Mouse (Mus musculus): ENCODE data around the gene Gm17359.

The Gm17359 gene

GRCm38 (mm10) chr3:79402056-79402455 is 65.6 kb downstream of the Gm17359 start:
- ChIA-PET POLR2A (no interaction called here), CTCF (interaction anchor here in 2 of 4 experiments (0.6 to 0.7 kb wide), 3 partner anchors 28 to 407 kb away, joined by 3 to 9 read pairs (median 4); no protein-coding TSS in a partner anchor)

- CTCF ChIA-PET = interaction anchor here in 1 of 4 experiments (0.6 kb wide), 1 partner anchor 186 kb away, joined by 3 read pairs; no protein-coding TSS in a partner anchor
- POLR2A ChIA-PET = no interaction called here
Observed at GRCm38 (mm10) chr3:79408546-79408945, 72.1 kb downstream of the Gm17359 start.

GRCm38 (mm10) chr3:79409927-79410628 is 73.6 kb downstream of the Gm17359 start:
- CTCF ChIA-PET = interaction anchor here in 1 of 4 experiments (0.9 kb wide), 1 partner anchor 461 kb away, joined by 3 read pairs; no protein-coding TSS in a partner anchor
- POLR2A ChIA-PET = interaction anchor here in 1 of 4 experiments (1.2 kb wide), 1 partner anchor 14 kb away, joined by 3 read pairs; no protein-coding TSS in a partner anchor

GRCm38 (mm10) chr3:79410629-79410995 is 74.2 kb downstream of the Gm17359 start:
- POLR2A ChIA-PET = interaction anchor here in 1 of 4 experiments (1.2 to 1.5 kb wide), 2 partner anchors 14 to 23 kb away, joined by 3 to 5 read pairs; no protein-coding TSS in a partner anchor
- CTCF ChIA-PET = interaction anchor here in 2 of 4 experiments (0.6 kb wide), 2 partner anchors 158 to 394 kb away, joined by 3 to 4 read pairs; no protein-coding TSS in a partner anchor

- POLR2A ChIA-PET = interaction anchor here in 1 of 4 experiments (0.7 to 1.5 kb wide), 2 partner anchors 21 to 309 kb away, joined by 3 to 5 read pairs; no protein-coding TSS in a partner anchor
- CTCF ChIA-PET = no interaction called here
Observed at GRCm38 (mm10) chr3:79411666-79412065, 75.2 kb downstream of the Gm17359 start.

GRCm38 (mm10) chr3:79413492-79413891 is 77.0 kb downstream of the Gm17359 start:
- POLR2A ChIA-PET = no interaction called here
- CTCF ChIA-PET = interaction anchor here in 1 of 4 experiments (0.5 kb wide), 1 partner anchor 53 kb away, joined by 3 read pairs; no protein-coding TSS in a partner anchor

GRCm38 (mm10) chr3:79415081-79415480 is 78.6 kb downstream of the Gm17359 start:
- ChIA-PET CTCF (interaction anchor here in 1 of 4 experiments (1.4 kb wide), 1 partner anchor 20 kb away, joined by 4 read pairs; no protein-coding TSS in a partner anchor), POLR2A (no interaction called here)

- CTCF ChIA-PET = interaction anchor here in 2 of 4 experiments (0.7 to 1.4 kb wide), 2 partner anchors 13 to 19 kb away, joined by 4 read pairs; no protein-coding TSS in a partner anchor
- POLR2A ChIA-PET = interaction anchor here in 1 of 4 experiments (0.5 kb wide), 1 partner anchor 198 kb away, joined by 3 read pairs; no protein-coding TSS in a partner anchor
Observed at GRCm38 (mm10) chr3:79415929-79416328, 79.5 kb downstream of the Gm17359 start.

GRCm38 (mm10) chr3:79416944-79417680 is 80.7 kb downstream of the Gm17359 start:
- ChIA-PET POLR2A (interaction anchor here in 2 of 4 experiments (1.0 to 1.9 kb wide), 3 partner anchors 18 to 131 kb away, joined by 3 to 5 read pairs (median 4); partner anchors contain the start of gene Rapgef2 (in 1 of the 2)), CTCF (interaction anchor here in 2 of 4 experiments (0.6 to 1.1 kb wide), 3 partner anchors 14 to 434 kb away, joined by 3 to 7 read pairs (median 4); no protein-coding TSS in a partner anchor)

- ChIA-PET POLR2A (interaction anchor here in 3 of 4 experiments (1.1 to 2.1 kb wide), 4 partner anchors 10 to 168 kb away, joined by 3 to 8 read pairs (median 4); partner anchors contain the start of gene Rapgef2 (in 1 of the 3)), CTCF (no interaction called here)
Observed at GRCm38 (mm10) chr3:79418921-79419320, 82.5 kb downstream of the Gm17359 start.

GRCm38 (mm10) chr3:79425441-79425840 is 89.0 kb downstream of the Gm17359 start:
- CTCF ChIA-PET = interaction anchor here in 2 of 4 experiments (0.7 to 1.3 kb wide), 2 partner anchors 229 to 1601 kb away, joined by 3 read pairs; no protein-coding TSS in a partner anchor
- POLR2A ChIA-PET = interaction anchor here in 2 of 4 experiments (0.6 to 0.7 kb wide), 2 partner anchors 106 to 132 kb away, joined by 3 read pairs; no protein-coding TSS in a partner anchor

- ChIA-PET CTCF (interaction anchor here (0.5 to 3.0 kb wide), 9 partner anchors 10 to 278 kb away, joined by 3 to 12 read pairs (median 4); no protein-coding TSS in a partner anchor), POLR2A (interaction anchor here in 1 of 4 experiments (0.9 to 1.1 kb wide), 3 partner anchors 9 to 22 kb away, joined by 3 to 5 read pairs (median 4); no protein-coding TSS in a partner anchor)
Observed at GRCm38 (mm10) chr3:79433593-79433992, 97.1 kb downstream of the Gm17359 start.

GRCm38 (mm10) chr3:79434436-79434835 is 98.0 kb downstream of the Gm17359 start:
- ChIA-PET CTCF (interaction anchor here in 3 of 4 experiments (0.5 to 3.0 kb wide), 9 partner anchors 10 to 485 kb away, joined by 3 to 12 read pairs (median 4); no protein-coding TSS in a partner anchor), POLR2A (interaction anchor here in 3 of 4 experiments (0.6 to 1.5 kb wide), 9 partner anchors 17 to 232 kb away, joined by 3 to 5 read pairs (median 3); no protein-coding TSS in a partner anchor)

- CTCF ChIA-PET = interaction anchor here in 3 of 4 experiments (0.5 to 3.0 kb wide), 8 partner anchors 9 to 485 kb away, joined by 3 to 12 read pairs (median 5); no protein-coding TSS in a partner anchor
- POLR2A ChIA-PET = interaction anchor here in 3 of 4 experiments (0.6 to 1.6 kb wide), 12 partner anchors 17 to 1900 kb away, joined by 3 to 5 read pairs (median 3); no protein-coding TSS in a partner anchor
Observed at GRCm38 (mm10) chr3:79434985-79435384, 98.5 kb downstream of the Gm17359 start.

- ChIA-PET CTCF (interaction anchor here in 3 of 4 experiments (0.6 to 2.1 kb wide), 3 partner anchors 215 to 487 kb away, joined by 5 to 7 read pairs (median 5); no protein-coding TSS in a partner anchor), POLR2A (interaction anchor here in 1 of 4 experiments (1.6 kb wide), 1 partner anchor 225 kb away, joined by 4 read pairs; no protein-coding TSS in a partner anchor)
Observed at GRCm38 (mm10) chr3:79436186-79436585, 99.7 kb downstream of the Gm17359 start.

- POLR2A ChIA-PET = interaction anchor here in 1 of 4 experiments (1.5 kb wide), 1 partner anchor 26 kb away, joined by 4 read pairs; no protein-coding TSS in a partner anchor
Observed at GRCm38 (mm10) chr3:79438276-79438675, 101.8 kb downstream of the Gm17359 start.

GRCm38 (mm10) chr3:79440976-79441491 is 104.6 kb downstream of the Gm17359 start:
- ChIA-PET CTCF (interaction anchor here in 1 of 4 experiments (0.9 kb wide), 1 partner anchor 239 kb away, joined by 4 read pairs; no protein-coding TSS in a partner anchor), POLR2A (interaction anchor here in 1 of 4 experiments (1.5 kb wide), 1 partner anchor 218 kb away, joined by 3 read pairs; no protein-coding TSS in a partner anchor)

More at GRCm38 (mm10) chr3:79438276-79438675, 101.8 kb downstream of the Gm17359 start:
- CTCF ChIA-PET = interaction anchor here in 1 of 4 experiments (2.4 kb wide), 1 partner anchor 236 kb away, joined by 9 read pairs; no protein-coding TSS in a partner anchor
